Mouse (Mus musculus) bone marrow, adult 2 months (tissue): Measurements from ENCODE around the gene Spag9.

ENCODE experiments used
- CTCF ChIP-seq: fragments of 200-500 bp; IDR thresholded peaks from 2 replicates; pipeline ENCODE4 v1.5.1; 2011; ENCODE audit warnings: low read length, control low read depth; ENCODE audit not compliant: control insufficient read depth, insufficient read depth
- POLR2A ChIP-seq: fragments of 200-500 bp; IDR thresholded peaks from 2 replicates; pipeline ENCODE4 v1.6.1; 2011; ENCODE audit warnings: low read depth, mild to moderate bottlenecking, control low read depth, low read length, borderline replicate concordance; ENCODE audit not compliant: control insufficient read depth

GRCm38 (mm10) chr11:94032971-94033370, 37.1 kb downstream of the Spag9 start:
- TF ChIP-seq POLR2A (no peak), CTCF (no peak)
